Mouse (Mus musculus): Measurements from ENCODE around the gene Nectin2. TPM values are rescaled to one million over a fixed set of nuclear protein-coding genes. Genes with fewer than 3 reads are reported as not detected.

Gene Nectin2
- polyA plus RNA-seq, 1 experiment from 2014 or later, result 34.4 TPM

DNA sequence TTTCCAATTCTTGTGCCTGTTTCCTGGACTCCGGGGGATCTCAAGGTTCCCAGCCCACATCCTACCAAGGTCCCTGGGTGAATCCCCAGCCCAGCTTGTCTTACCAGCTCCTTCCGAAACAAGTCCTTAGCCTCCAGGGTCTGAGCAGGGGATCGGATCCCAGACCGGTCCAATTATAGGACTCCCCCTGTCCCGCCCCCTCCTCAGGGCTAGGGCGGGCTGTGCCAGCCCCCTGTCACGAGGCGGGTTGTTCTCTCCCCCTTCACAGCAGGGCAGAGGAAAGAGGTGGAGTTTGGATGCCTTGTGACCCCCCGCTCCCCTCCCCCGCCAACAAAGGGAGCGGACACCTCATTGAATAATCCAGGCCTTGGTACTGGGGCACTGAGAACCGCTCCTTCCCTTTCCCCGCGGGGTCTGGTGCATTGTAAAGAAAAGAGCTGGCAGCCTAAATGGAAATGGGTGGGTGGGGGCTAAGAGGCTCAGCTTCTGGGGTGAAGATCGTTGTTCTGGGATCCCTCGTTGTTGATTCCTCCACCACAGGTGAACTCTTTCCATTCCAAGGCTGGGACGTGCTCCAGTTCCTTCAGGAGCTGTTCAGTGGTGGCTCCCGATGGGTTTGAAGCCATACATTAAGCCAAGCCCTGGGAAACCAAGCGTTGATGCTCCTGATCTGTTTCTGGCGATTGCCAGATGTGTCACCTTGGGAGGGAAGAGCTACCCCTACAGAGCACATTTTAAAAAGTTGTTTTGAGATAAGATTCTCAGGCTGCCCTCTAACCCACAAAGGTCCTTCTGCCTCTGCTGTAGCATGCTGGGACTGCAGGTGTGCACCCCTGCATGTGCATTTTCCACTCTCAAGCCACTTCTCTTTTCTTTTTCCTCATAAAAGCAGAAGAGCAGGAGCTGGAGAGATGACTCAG, 51.1 kb downstream of the Nectin2 start, which contains the start of gene Apoe:
Gene Apoe, minus strand, starts transcription at position 282 of the 920 bp plus-strand sequence.
- Histone ChIP-seq H3K9me3 (replicated peaks) (no peaks in the 10 kb centered on the region), H3K4me2 (peak within 1 kb of the TSS; percentile 66), H3K4me1 (peaks cover 91% of the 10 kb centered on the region), H3K27ac (peak within 1 kb of the TSS; percentile 89), H3K36me3 (peaks cover 54% of the 10 kb centered on the region), H3K4me3 (peak within 1 kb of the TSS; percentile 53), H3K27me3 (replicated peaks) (0 out of 2 replicates have a peak, but pooled peaks cover 11% of the 10 kb centered on the region), H3K9ac (peak within 1 kb of the TSS; percentile 65)
- peak; percentile 52 for ATAC-seq
- 3% methylated on average over 20 of the region's 20 CpGs for WGBS (ENCODE audit: insufficient replicate concordance)

DNA sequence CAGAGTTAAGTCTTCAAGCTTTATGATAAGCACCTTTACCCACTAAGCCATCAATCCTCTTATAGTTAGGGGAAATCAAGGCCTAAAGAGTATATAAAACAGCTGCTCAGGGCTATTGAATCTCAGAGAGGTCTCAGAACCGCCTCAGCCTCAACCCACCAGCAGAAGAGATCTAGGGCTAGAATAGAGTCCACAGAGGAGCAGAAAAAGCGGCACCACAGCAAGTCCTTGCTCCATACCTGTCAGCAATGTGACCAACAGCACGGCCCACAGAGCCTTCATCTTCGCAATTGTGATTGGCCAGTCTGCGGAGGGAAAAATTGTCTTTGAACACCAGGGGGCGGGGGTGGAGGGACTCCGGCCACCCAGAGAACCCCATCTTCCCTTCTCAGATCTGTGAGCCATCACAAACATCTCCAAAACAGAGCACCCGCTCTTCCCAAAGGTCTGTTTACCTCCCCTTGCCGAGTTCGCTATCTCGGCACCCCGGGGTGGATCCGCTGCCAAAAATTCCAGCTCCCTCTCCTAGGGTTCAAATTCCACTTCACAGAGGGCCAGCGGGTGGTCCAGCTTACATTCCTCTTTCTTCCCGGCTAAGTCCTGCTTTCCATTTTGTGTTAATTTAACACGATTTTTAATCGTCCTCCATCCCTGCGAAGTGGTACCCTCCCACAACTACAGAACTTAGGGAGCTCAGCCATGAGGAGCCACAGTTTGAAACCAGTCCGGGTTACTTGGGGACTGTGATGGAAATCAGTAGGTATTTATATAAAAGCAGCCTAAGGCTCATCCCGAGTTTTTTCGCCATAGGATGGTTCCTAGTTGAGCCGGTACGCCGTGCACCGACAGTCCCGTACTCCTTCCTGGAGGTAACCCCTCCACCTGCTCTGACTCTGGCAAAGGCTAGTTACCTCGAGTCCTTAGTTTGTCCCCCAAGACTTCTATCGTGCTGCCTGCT, 52.1 kb downstream of the Nectin2 start:
- H3K4me1 ChIP-seq, result peaks cover 99% of the 10 kb centered on the region
- peak overlapping the region; percentile 53 for H3K4me3 ChIP-seq
- WGBS (ENCODE audit: insufficient replicate concordance), result 4% methylated on average over 28 of the region's 28 CpGs
- no peak for ATAC-seq
- H3K36me3 ChIP-seq, result peaks cover 45% of the 10 kb centered on the region
- H3K9ac ChIP-seq, result peak overlapping the region; percentile 65
- H3K27ac ChIP-seq, result peak overlapping the region; percentile 89
- peak overlapping the region; percentile 66 for H3K4me2 ChIP-seq
- peaks cover 11% of the 10 kb centered on the region; the same call in 1 of the 2 replicates for H3K27me3 ChIP-seq (replicated peaks)
- no peaks in the 10 kb centered on the region for H3K9me3 ChIP-seq (replicated peaks)

DNA sequence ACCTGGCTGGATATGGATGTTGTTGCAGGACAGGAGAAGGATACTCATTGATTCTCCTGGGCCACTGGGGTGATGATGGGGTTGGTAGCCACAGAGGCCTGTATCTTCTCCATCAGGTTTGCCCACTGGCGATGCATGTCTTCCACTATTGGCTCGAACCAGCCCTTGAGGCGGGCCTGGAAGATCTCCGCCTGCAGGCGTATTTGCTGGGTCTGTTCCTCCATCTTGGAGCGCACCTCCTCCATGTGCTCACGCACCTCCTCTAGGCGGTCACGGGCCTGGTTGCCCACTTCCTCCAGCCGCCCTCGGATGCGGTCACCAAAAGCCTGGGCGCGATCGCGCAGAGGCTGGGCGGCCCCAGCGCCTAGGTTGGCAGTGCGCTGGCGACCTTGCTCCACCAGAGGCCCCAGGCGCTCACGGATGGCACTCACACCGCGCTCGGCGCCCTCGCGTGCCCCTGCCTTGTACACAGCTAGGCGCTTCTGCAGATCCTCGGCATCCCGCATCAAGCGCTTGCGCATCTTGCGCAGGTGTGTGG, 53.9 kb downstream of the Nectin2 start:
- Histone ChIP-seq H3K36me3 (peaks cover 27% of the 10 kb centered on the region), H3K4me1 (peaks cover 99% of the 10 kb centered on the region), H3K27me3 (replicated peaks) (peaks cover 11% of the 10 kb centered on the region; the same call in 1 of the 2 replicates), H3K4me3 (peak overlapping the region; percentile 53), H3K9me3 (replicated peaks) (no peaks in the 10 kb centered on the region), H3K4me2 (peak overlapping the region; percentile 66), H3K9ac (peak overlapping the region; percentile 3; the same call in 1 of the 2 replicates), H3K27ac (peak overlapping the region; percentile 89)
- 72% methylated on average over 34 of the region's 34 CpGs for WGBS (ENCODE audit: insufficient replicate concordance)
- ATAC-seq, result no peak

DNA sequence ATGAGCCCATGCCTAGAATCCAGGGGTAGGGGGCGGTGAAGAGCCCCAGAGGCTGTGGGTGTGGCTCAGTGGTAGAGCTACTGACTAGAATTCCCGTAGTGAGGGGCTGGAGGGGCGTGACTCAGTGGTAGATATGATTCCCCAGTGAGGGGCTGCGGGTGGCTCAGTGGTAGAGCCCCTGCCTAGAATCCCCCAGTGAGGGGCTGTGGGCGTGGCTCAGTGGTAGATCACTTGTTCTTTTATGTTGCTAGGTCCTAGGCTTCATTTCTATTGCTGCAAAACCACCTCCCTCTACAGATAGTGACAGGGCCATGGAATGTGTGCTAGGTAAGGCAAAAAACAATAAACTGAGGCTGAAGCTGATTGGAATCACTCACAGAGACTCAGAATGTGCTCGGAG, 54.4 kb downstream of the Nectin2 start:
- peak overlapping the region; percentile 89; the same call in 1 of the 2 replicates for H3K27ac ChIP-seq

DNA sequence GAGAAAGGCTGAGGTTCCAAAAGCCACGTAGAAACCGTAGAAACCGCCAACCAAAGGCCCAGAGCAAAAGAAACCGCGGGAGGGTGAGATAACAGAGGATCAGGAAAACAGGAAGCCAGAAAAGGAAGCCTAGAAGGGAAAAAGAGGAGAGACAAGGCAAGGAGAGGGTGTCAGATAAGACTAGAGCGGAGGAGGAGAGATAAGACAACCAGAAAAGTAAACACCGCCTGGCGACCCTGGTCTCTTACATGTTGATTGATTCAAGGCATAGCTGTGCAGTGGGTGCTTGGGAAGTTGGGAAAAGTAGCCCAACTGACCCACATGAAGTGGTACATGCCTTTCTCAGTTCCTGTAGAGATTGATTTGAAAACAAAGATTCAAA, 55.1 kb downstream of the Nectin2 start:
- Histone ChIP-seq H3K36me3 (peaks cover 20% of the 10 kb centered on the region), H3K9ac (0 out of 2 replicates have a peak overlapping the region, but pooled peaks have one; percentile 37), H3K4me3 (no peak overlapping the region), H3K4me1 (peaks cover 93% of the 10 kb centered on the region), H3K27ac (peak overlapping the region; percentile 89), H3K9me3 (replicated peaks) (no peaks in the 10 kb centered on the region), H3K27me3 (replicated peaks) (peaks cover 11% of the 10 kb centered on the region; the same call in 1 of the 2 replicates), H3K4me2 (peak overlapping the region; percentile 66)
- 0 out of 2 replicates have a peak, but pooled peaks have one; percentile 2 for ATAC-seq
- 2% methylated on average over 8 of the region's 8 CpGs for WGBS (ENCODE audit: insufficient replicate concordance)

More for the DNA sequence above, 54.4 kb downstream of the Nectin2 start:
- Histone ChIP-seq H3K9me3 (replicated peaks) (no peaks in the 10 kb centered on the region), H3K4me2 (peak overlapping the region; percentile 66), H3K36me3 (peaks cover 25% of the 10 kb centered on the region), H3K4me1 (peaks cover 99% of the 10 kb centered on the region), H3K4me3 (no peak overlapping the region), H3K9ac (no peak overlapping the region), H3K27me3 (replicated peaks) (peaks cover 11% of the 10 kb centered on the region; the same call in 1 of the 2 replicates)
- 44% methylated on average over 6 of the region's 6 CpGs for WGBS (ENCODE audit: insufficient replicate concordance)
- ATAC-seq, result no peak

DNA sequence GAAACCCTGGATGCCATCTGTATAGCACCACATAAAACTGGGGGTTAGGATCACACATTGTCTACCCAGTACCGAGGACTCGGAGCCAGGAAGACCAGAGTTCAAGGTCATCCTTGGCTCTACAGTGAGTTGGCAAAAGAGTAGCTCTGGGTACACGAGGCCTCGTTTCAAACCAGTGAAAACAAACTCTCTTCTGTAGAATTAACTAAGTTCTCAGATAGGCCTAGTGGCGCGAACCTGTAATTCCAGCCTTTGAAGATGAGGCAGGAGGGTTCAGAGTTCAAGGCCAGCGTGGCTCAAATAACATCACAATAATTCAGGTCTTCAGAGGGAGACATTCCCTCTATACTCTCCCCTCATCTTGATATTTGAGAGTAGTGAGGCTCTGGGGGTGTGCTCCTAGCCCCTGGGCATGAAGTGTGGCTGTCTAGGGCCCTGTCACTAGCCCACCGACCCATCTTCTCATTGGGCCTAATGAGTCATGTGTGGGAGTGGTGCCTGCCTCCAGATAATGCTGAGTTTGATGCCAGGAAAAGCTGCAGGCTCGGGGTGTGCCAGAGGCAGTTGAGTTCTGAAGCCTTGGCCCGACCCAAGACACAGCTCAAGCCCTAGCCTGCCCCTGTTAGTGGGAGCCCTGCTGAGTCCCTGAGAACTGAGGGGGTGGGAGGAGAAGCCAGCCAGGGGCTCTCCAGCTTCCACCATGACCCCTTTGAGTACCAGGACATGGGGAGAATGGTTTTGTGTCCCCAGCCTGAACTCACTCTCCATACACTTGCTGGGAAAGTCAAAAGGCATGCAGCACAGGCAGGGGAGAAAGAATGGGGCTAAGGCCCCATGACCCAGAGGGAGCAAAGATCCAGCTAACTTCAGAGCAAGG, 55.7 kb downstream of the Nectin2 start:
- Histone ChIP-seq H3K4me2 (peak overlapping the region; percentile 66), H3K4me1 (peaks cover 92% of the 10 kb centered on the region), H3K9me3 (replicated peaks) (no peaks in the 10 kb centered on the region), H3K27me3 (replicated peaks) (peaks cover 11% of the 10 kb centered on the region; the same call in 1 of the 2 replicates), H3K4me3 (no peak overlapping the region), H3K9ac (0 out of 2 replicates have a peak overlapping the region, but pooled peaks have one; percentile 37), H3K27ac (peak overlapping the region; percentile 89), H3K36me3 (peaks cover 19% of the 10 kb centered on the region)
- 45% methylated on average over 10 of the region's 10 CpGs for WGBS (ENCODE audit: insufficient replicate concordance)
- ATAC-seq, result no peak

DNA sequence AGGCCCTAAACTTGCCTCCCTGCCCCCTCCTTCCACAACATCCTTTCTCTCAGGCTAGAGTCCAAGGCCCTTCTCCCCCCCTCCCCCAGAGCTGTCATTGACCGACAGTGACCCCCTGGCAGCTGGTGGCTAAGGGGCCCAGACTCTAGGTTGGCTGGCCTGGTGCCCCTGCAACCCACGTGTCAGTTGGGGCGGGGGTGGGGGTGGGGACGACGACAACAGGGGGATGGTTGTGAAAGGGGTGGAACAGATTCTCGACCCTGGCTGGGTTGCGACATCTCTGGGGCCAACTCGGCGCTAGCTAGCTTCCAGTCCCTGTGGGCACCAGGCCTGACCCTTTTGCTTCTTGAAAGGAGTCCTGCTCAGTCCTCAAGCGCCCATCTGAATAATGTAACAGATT, 56.9 kb downstream of the Nectin2 start:
- Histone ChIP-seq H3K4me1 (peaks cover 82% of the 10 kb centered on the region), H3K4me3 (no peak overlapping the region), H3K36me3 (peaks cover 19% of the 10 kb centered on the region), H3K27ac (peak overlapping the region; percentile 89), H3K9ac (no peak overlapping the region), H3K27me3 (replicated peaks) (peaks cover 11% of the 10 kb centered on the region; the same call in 1 of the 2 replicates), H3K4me2 (peak overlapping the region; percentile 21; the same call in 1 of the 2 replicates), H3K9me3 (replicated peaks) (no peaks in the 10 kb centered on the region)
- ATAC-seq, result peak; percentile 45
- 18% methylated on average over 10 of the region's 10 CpGs for WGBS (ENCODE audit: insufficient replicate concordance)

DNA sequence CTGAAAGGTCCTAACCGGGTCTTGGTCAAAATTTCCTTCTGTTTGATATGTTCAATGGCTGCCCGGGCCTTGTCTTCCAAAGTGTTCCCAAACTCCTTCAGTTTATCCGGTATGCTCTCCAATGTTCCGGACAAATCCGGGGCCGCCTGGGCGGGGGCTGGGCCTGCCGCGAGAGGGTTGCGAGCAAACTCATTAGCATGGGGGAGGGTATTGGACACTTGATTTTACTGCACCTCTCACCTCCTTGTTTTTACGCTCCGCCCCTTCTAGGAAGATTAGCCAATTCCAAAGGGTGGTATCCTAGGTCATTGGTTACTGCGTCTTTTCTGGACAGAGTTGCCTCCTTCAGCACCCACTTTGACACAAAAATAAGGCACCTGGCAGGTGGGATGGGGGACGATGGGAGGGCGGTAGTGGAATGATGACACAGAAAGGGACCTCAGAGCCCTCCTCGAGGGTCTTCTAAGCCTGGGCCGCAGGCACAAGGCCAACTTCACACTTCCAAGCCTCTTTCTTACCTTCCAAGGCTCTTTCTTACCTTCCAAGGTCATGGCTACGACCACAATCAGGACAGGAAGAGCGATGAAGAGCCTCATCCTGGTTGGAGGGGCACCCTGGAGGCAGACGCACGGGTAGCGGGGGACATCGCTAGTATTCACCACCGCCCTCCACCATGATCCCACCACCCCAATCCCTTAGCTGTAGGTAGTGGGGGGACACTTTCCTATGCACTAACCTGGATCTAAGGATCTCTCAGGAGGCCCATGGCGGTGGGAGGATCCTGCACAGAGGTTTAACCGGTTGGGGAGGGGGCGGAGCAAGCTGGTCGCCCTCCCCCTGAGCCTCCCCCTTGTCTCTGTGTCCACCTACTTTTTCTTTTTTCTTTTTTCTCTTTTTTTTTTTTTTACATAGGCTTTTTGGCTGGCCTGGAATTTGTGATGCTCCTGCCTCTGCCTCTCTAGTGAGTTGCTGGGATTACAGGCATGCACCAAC, 58.1 kb downstream of the Nectin2 start, which contains the start of gene Apoc1:
Gene Apoc1, minus strand, starts transcription at position 788 of the 993 bp plus-strand sequence.
- Histone ChIP-seq H3K27ac (peak within 1 kb of the TSS; percentile 89), H3K9me3 (replicated peaks) (no peaks in the 10 kb centered on the region), H3K4me3 (peak within 1 kb of the TSS; percentile 18), H3K36me3 (peaks cover 14% of the 10 kb centered on the region), H3K4me1 (peaks cover 70% of the 10 kb centered on the region), H3K9ac (peak within 1 kb of the TSS; percentile 30; the same call in 1 of the 2 replicates), H3K4me2 (peak within 1 kb of the TSS; percentile 45), H3K27me3 (replicated peaks) (peaks cover under 1% of the 10 kb centered on the region; the same call in 1 of the 2 replicates)
- WGBS (ENCODE audit: insufficient replicate concordance), result 51% methylated on average over 28 of the region's 28 CpGs
- ATAC-seq, result no peak

DNA sequence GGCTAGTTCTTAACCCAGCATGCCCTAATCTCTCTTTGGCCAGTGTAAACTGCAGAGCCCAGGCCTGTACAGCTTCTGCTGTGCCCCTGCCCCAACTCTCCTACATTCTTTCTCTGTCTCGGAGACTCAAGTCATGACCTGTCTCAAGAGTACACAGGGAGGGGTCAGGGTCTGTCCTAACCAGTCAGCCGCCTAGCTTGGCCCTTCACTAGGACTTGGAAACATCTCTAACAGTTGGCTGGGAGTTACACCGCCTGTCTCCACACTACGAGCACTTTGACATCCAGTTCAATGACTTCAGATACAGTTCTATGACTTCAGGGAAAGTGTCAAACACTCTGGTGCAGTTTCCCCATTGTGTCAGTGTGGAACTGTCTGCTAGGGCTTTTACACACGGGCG, 58.8 kb downstream of the Nectin2 start:
- ATAC-seq, result no peak
- Histone ChIP-seq H3K36me3 (peaks cover 7% of the 10 kb centered on the region), H3K27ac (peak overlapping the region; percentile 70), H3K4me1 (peaks cover 70% of the 10 kb centered on the region), H3K9ac (no peak overlapping the region), H3K4me3 (peak overlapping the region; percentile 18), H3K4me2 (peak overlapping the region; percentile 45), H3K27me3 (replicated peaks) (no peaks in the 10 kb centered on the region; the same call in 1 of the 2 replicates), H3K9me3 (replicated peaks) (no peaks in the 10 kb centered on the region)
- 64% methylated on average over 6 of the region's 6 CpGs for WGBS (ENCODE audit: insufficient replicate concordance)
